Mouse (Mus musculus): ENCODE results near the gene Lpcat2. TPM values are rescaled to one million over a fixed set of nuclear protein-coding genes. Genes with fewer than 3 reads are reported as not detected.

Lpcat2 gene
- 0.01 TPM for polyA plus RNA-seq (2012; fragmentation: generic; extraction: Trizol)
- long read RNA-seq, experiment 1 = 0 reads
- long read RNA-seq, experiment 2 = 0 reads

GRCm38 (mm10) chr8:92855171-92855894 is at the start of gene Lpcat2:
Gene Lpcat2, plus strand, starts transcription at chr8:92855339.
- Histone ChIP-seq H3K27me3 (ENCODE audit: control insufficient read depth, insufficient read depth, insufficient read length) (no peaks in the 10 kb centered on the region), H3K79me2 (ENCODE audit: control insufficient read depth, insufficient read depth) (no peaks in the 10 kb centered on the region), H3K4me3 (ENCODE audit: insufficient read depth, poor library complexity, severe bottlenecking) (no peak within 1 kb of the TSS), H3K79me3 (ENCODE audit: low read depth) (no peaks in the 10 kb centered on the region), H3K36me3 (ENCODE audit: control insufficient read depth, insufficient read depth) (no peaks in the 10 kb centered on the region), H3ac (ENCODE audit: control insufficient read depth, insufficient read length, low read depth) (no peak within 1 kb of the TSS)
- TF ChIP-seq MYOG (IDR thresholded peaks at IDR 0.05; ENCODE audit: control insufficient read depth, extremely low read depth, insufficient read length) = no peak
- no peak for TF ChIP-seq FOSL1 (IDR thresholded peaks at IDR 0.05; ENCODE audit: insufficient read depth, low read length, poor library complexity, severe bottlenecking)
- no peak for TF ChIP-seq MYOD1 (IDR thresholded peaks at IDR 0.05; ENCODE audit: control insufficient read depth, insufficient read length, low read depth)
- no peak for TF ChIP-seq CEBPB (IDR thresholded peaks at IDR 0.05; ENCODE audit: low read depth)
- TF ChIP-seq CTCF (IDR thresholded peaks at IDR 0.05; ENCODE audit: control insufficient read depth, insufficient read depth, insufficient read length) = no peak
- TF ChIP-seq USF1 (IDR thresholded peaks at IDR 0.05; ENCODE audit: low read depth) = no peak
- no peak for TF ChIP-seq MAX (IDR thresholded peaks at IDR 0.05)

GRCm38 (mm10) chr8:92812773-92813172 is 42.4 kb upstream of the Lpcat2 start:
- Histone ChIP-seq H3K4me3 (ENCODE audit: insufficient read depth, poor library complexity, severe bottlenecking) (no peak overlapping the region), H3ac (ENCODE audit: control insufficient read depth, insufficient read length, low read depth) (no peak overlapping the region), H3K27me3 (ENCODE audit: control insufficient read depth, insufficient read depth, insufficient read length) (no peaks in the 10 kb centered on the region), H3K79me2 (ENCODE audit: control insufficient read depth, insufficient read depth) (no peaks in the 10 kb centered on the region), H3K79me3 (ENCODE audit: low read depth) (no peaks in the 10 kb centered on the region), H3K36me3 (ENCODE audit: control insufficient read depth, insufficient read depth) (no peaks in the 10 kb centered on the region)
- no peak for TF ChIP-seq MAX (IDR thresholded peaks at IDR 0.05)
- no peak for TF ChIP-seq FOSL1 (IDR thresholded peaks at IDR 0.05; ENCODE audit: insufficient read depth, low read length, poor library complexity, severe bottlenecking)
- TF ChIP-seq CEBPB (IDR thresholded peaks at IDR 0.05; ENCODE audit: low read depth) = no peak
- TF ChIP-seq USF1 (IDR thresholded peaks at IDR 0.05; ENCODE audit: low read depth) = no peak
- TF ChIP-seq CTCF (IDR thresholded peaks at IDR 0.05; ENCODE audit: control insufficient read depth, insufficient read depth, insufficient read length) = no peak
- TF ChIP-seq MYOG (IDR thresholded peaks at IDR 0.05; ENCODE audit: control insufficient read depth, extremely low read depth, insufficient read length) = no peak
- TF ChIP-seq MYOD1 (IDR thresholded peaks at IDR 0.05; ENCODE audit: control insufficient read depth, insufficient read length, low read depth) = no peak

- Histone ChIP-seq H3K36me3 (ENCODE audit: control insufficient read depth, insufficient read depth) (no peaks in the 10 kb centered on the region), H3K27me3 (ENCODE audit: control insufficient read depth, insufficient read depth, insufficient read length) (no peaks in the 10 kb centered on the region)
Observed at GRCm38 (mm10) chr8:92815661-92816060, 39.5 kb upstream of the Lpcat2 start.

GRCm38 (mm10) chr8:92817928-92818818 is 37.0 kb upstream of the Lpcat2 start:
- no peak for TF ChIP-seq MAX (IDR thresholded peaks at IDR 0.05)
- no peak for TF ChIP-seq USF1 (IDR thresholded peaks at IDR 0.05; ENCODE audit: low read depth)
- peak; percentile 58 for TF ChIP-seq CTCF (IDR thresholded peaks at IDR 0.05; ENCODE audit: control insufficient read depth, insufficient read depth, insufficient read length)
- no peak for TF ChIP-seq FOSL1 (IDR thresholded peaks at IDR 0.05; ENCODE audit: insufficient read depth, low read length, poor library complexity, severe bottlenecking)
- TF ChIP-seq MYOD1 (IDR thresholded peaks at IDR 0.05; ENCODE audit: control insufficient read depth, insufficient read length, low read depth) = no peak
- no peak for TF ChIP-seq MYOG (IDR thresholded peaks at IDR 0.05; ENCODE audit: control insufficient read depth, extremely low read depth, insufficient read length)
- Histone ChIP-seq H3K79me3 (ENCODE audit: low read depth) (no peaks in the 10 kb centered on the region), H3K79me2 (ENCODE audit: control insufficient read depth, insufficient read depth) (no peaks in the 10 kb centered on the region), H3K4me3 (ENCODE audit: insufficient read depth, poor library complexity, severe bottlenecking) (no peak overlapping the region), H3ac (ENCODE audit: control insufficient read depth, insufficient read length, low read depth) (no peak overlapping the region), H3K36me3 (ENCODE audit: control insufficient read depth, insufficient read depth) (no peaks in the 10 kb centered on the region), H3K27me3 (ENCODE audit: control insufficient read depth, insufficient read depth, insufficient read length) (no peaks in the 10 kb centered on the region)

More at GRCm38 (mm10) chr8:92815661-92816060, 39.5 kb upstream of the Lpcat2 start:
- Histone ChIP-seq H3K79me2 (ENCODE audit: control insufficient read depth, insufficient read depth) (no peaks in the 10 kb centered on the region), H3K4me3 (ENCODE audit: insufficient read depth, poor library complexity, severe bottlenecking) (no peak overlapping the region), H3ac (ENCODE audit: control insufficient read depth, insufficient read length, low read depth) (no peak overlapping the region), H3K79me3 (ENCODE audit: low read depth) (no peaks in the 10 kb centered on the region)
- TF ChIP-seq MYOG (IDR thresholded peaks at IDR 0.05; ENCODE audit: control insufficient read depth, extremely low read depth, insufficient read length) = no peak
- no peak for TF ChIP-seq MAX (IDR thresholded peaks at IDR 0.05)
- no peak for TF ChIP-seq MYOD1 (IDR thresholded peaks at IDR 0.05; ENCODE audit: control insufficient read depth, insufficient read length, low read depth)
- TF ChIP-seq FOSL1 (IDR thresholded peaks at IDR 0.05; ENCODE audit: insufficient read depth, low read length, poor library complexity, severe bottlenecking) = no peak
- no peak for TF ChIP-seq CEBPB (IDR thresholded peaks at IDR 0.05; ENCODE audit: low read depth)
- TF ChIP-seq USF1 (IDR thresholded peaks at IDR 0.05; ENCODE audit: low read depth) = no peak
- no peak for TF ChIP-seq CTCF (IDR thresholded peaks at IDR 0.05; ENCODE audit: control insufficient read depth, insufficient read depth, insufficient read length)

GRCm38 (mm10) chr8:92821151-92821550 is 34.0 kb upstream of the Lpcat2 start:
- Histone ChIP-seq H3K36me3 (ENCODE audit: control insufficient read depth, insufficient read depth) (no peaks in the 10 kb centered on the region), H3ac (ENCODE audit: control insufficient read depth, insufficient read length, low read depth) (no peak overlapping the region), H3K79me2 (ENCODE audit: control insufficient read depth, insufficient read depth) (no peaks in the 10 kb centered on the region), H3K4me3 (ENCODE audit: insufficient read depth, poor library complexity, severe bottlenecking) (no peak overlapping the region), H3K27me3 (ENCODE audit: control insufficient read depth, insufficient read depth, insufficient read length) (no peaks in the 10 kb centered on the region), H3K79me3 (ENCODE audit: low read depth) (no peaks in the 10 kb centered on the region)
- TF ChIP-seq FOSL1 (IDR thresholded peaks at IDR 0.05; ENCODE audit: insufficient read depth, low read length, poor library complexity, severe bottlenecking) (no peak), USF1 (IDR thresholded peaks at IDR 0.05; ENCODE audit: low read depth) (no peak), MYOG (IDR thresholded peaks at IDR 0.05; ENCODE audit: control insufficient read depth, extremely low read depth, insufficient read length) (no peak), MAX (IDR thresholded peaks at IDR 0.05) (no peak), CEBPB (IDR thresholded peaks at IDR 0.05; ENCODE audit: low read depth) (no peak), MYOD1 (IDR thresholded peaks at IDR 0.05; ENCODE audit: control insufficient read depth, insufficient read length, low read depth) (no peak)

All from C2C12 (cell line).